Mouse (Mus musculus) bone marrow macrophage, adult 2 months (primary cell): ENCODE results near the gene St8sia1.

ENCODE experiments used
- CTCF ChIP-seq: IDR thresholded peaks from 2 replicates; pipeline ENCODE4 v1.5.1; 2012; ENCODE audit warnings: low read depth, mild to moderate bottlenecking, low read length, moderate library complexity
- POLR2A ChIP-seq: IDR thresholded peaks from 2 replicates; pipeline ENCODE4 v1.6.1; 2012; ENCODE audit warnings: mild to moderate bottlenecking, low read depth, low read length, borderline replicate concordance

DNA sequence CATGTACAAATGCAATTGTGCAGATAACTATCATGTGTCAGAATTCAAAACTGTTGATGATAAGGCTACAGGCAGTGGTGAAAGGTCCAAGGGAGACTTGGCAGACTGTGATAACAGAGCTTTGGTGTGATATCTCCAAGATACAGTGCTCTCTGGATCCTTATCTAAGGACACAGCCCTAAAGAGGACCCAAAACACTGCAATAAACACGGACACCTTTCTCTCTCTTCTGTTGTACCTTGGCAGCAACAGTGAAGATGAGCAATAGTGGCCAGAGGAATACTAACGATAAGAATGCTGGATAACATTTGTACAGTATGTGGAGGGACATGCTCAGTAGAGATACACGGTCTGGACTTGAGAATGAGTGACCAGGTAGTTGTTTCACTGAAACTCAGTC is 55.8 kb downstream of the St8sia1 start:
- TF ChIP-seq CTCF = no peak
- TF ChIP-seq POLR2A = no peak
